ENCODE assay signal across 9 mouse cellular contexts in genomic region chr13:12105231-12105829, GRCm38 (mm10). TPM values are rescaled to one million over a fixed set of nuclear protein-coding genes. Genes with fewer than 3 reads are reported as not detected.
DNase-seq lines count a peak whose midpoint lies in the region; ATAC-seq lines count a peak whose summit lies in the region.
"Had no signal": no experiment of that assay in that cellular context is flagged by ENCODE, and none has a peak within 500 bp of the region (broad histone marks: within the 10 kb centered on the region; RNA-seq: fewer than 3 reads in every experiment).

No protein-coding gene starts in this region.

- H3K4me3 ChIP-seq in embryonic facial prominence, embryonic 15.5 days (replicated peaks): peak overlapping the region; percentile 54
- H3K4me3 ChIP-seq in limb, embryonic 11.5 days (ENCODE audit: low read depth, low read length): peak overlapping the region; percentile 52
- H3K4me3 ChIP-seq in stomach, embryonic 14.5 days (ENCODE audit: low read depth, low read length): peak overlapping the region; percentile 60

- DNase-seq in heart, adult 11 months: peak; percentile 81
- no peak for DNase-seq in heart, postnatal 36 days
- DNase-seq in MN1 (ENCODE audit: low spot score): peak; percentile 13
- no peak for DNase-seq in limb, embryonic 11.5 days (ENCODE audit: low spot score)
- no peak for DNase-seq in layer of hippocampus, postnatal 14 days (ENCODE audit: low spot score in 2 of 2)
- no peak for DNase-seq in adrenal gland, postnatal 25 days

- peaks cover 57% of the 10 kb centered on the region for H3K27me3 ChIP-seq in embryonic facial prominence, embryonic 15.5 days
- H3K27me3 ChIP-seq in limb, embryonic 11.5 days (ENCODE audit: control insufficient read depth, insufficient read depth, low read length): peaks cover 22% of the 10 kb centered on the region
- no peaks in the 10 kb centered on the region for H3K27me3 ChIP-seq in stomach, embryonic 14.5 days (ENCODE audit: control insufficient read depth, insufficient read depth, low read length)
- H3K27me3 ChIP-seq: CH12.LX had no signal

- H3K27ac ChIP-seq in embryonic facial prominence, embryonic 15.5 days (replicated peaks): no peak overlapping the region
- no peak overlapping the region for H3K27ac ChIP-seq in limb, embryonic 11.5 days (replicated peaks; ENCODE audit: low read depth, low read length)
- no peak overlapping the region for H3K27ac ChIP-seq in stomach, embryonic 14.5 days (ENCODE audit: low read length)

- H3K9ac ChIP-seq in embryonic facial prominence, embryonic 15.5 days: no peak overlapping the region
- H3K9ac ChIP-seq in limb, embryonic 11.5 days (ENCODE audit: low read length): no peak overlapping the region
- H3K9ac ChIP-seq in stomach, embryonic 14.5 days (replicated peaks; ENCODE audit: low read depth, low read length): 0 out of 2 replicates have a peak overlapping the region, but pooled peaks have one; percentile 14

- no peak for ATAC-seq in embryonic facial prominence, embryonic 15.5 days (ENCODE audit: insufficient number of reproducible peaks, low FRiP score, low TSS enrichment, low read depth)
- ATAC-seq in limb, embryonic 11.5 days (ENCODE audit: insufficient number of reproducible peaks, low FRiP score, low TSS enrichment, low read depth): no peak
- ATAC-seq in stomach, embryonic 14.5 days (ENCODE audit: insufficient number of reproducible peaks, insufficient read depth, low FRiP score, low read depth): no peak

- H3K36me3 ChIP-seq in embryonic facial prominence, embryonic 15.5 days: no peaks in the 10 kb centered on the region
- H3K36me3 ChIP-seq in limb, embryonic 11.5 days (ENCODE audit: control insufficient read depth, insufficient read depth, low read length): no peaks in the 10 kb centered on the region
- H3K36me3 ChIP-seq in stomach, embryonic 14.5 days (ENCODE audit: control insufficient read depth, insufficient read depth, low read length): no peaks in the 10 kb centered on the region

- H3K4me2 ChIP-seq in embryonic facial prominence, embryonic 15.5 days (replicated peaks): peak overlapping the region; percentile 97
- H3K4me2 ChIP-seq in limb, embryonic 11.5 days (ENCODE audit: low read depth, severe bottlenecking): peak overlapping the region; percentile 97
- peak overlapping the region; percentile 94 for H3K4me2 ChIP-seq in stomach, embryonic 14.5 days (replicated peaks; ENCODE audit: low read depth, low read length)

- 2% methylated on average over 17 of the region's 17 CpGs for WGBS in embryonic facial prominence, embryonic 15.5 days
- 4% methylated on average over 17 of the region's 17 CpGs for WGBS in limb, embryonic 11.5 days
- WGBS in stomach, embryonic 14.5 days: 5% methylated on average over 17 of the region's 17 CpGs

- no peaks in the 10 kb centered on the region for H3K9me3 ChIP-seq in embryonic facial prominence, embryonic 15.5 days (replicated peaks)
- no peaks in the 10 kb centered on the region for H3K9me3 ChIP-seq in limb, embryonic 11.5 days (ENCODE audit: control insufficient read depth, low read length)
- H3K9me3 ChIP-seq in stomach, embryonic 14.5 days (ENCODE audit: control insufficient read depth, low read depth, low read length): no peaks in the 10 kb centered on the region

- intact Hi-C loops in heart, postnatal 36 days (cut with DNase I): loop anchor here (2.0 to 10.0 kb wide), 2 partner anchors 27 to 241 kb away; no protein-coding TSS in a partner anchor

- peaks cover 13% of the 10 kb centered on the region for H3K4me1 ChIP-seq in embryonic facial prominence, embryonic 15.5 days
- peaks cover 5% of the 10 kb centered on the region for H3K4me1 ChIP-seq in limb, embryonic 11.5 days (ENCODE audit: control insufficient read depth, insufficient read depth, low read length)
- 0 out of 2 replicates have a peak, but pooled peaks cover 4% of the 10 kb centered on the region for H3K4me1 ChIP-seq in stomach, embryonic 14.5 days (ENCODE audit: control insufficient read depth, insufficient read depth, low read length)

RNA-seq across cellular contexts. Expression of gene Ryr2, which starts 1.4 kb away (rescaled TPM):
- total RNA-seq in heart, postnatal 36 days (2021): 1,000 to 10,000 TPM in 1 of 2 experiments, 100 to 1,000 TPM in 1; 988 to 1,013 TPM
- 0.56 and 0.59 TPM in 2 replicates for polyA plus RNA-seq in embryonic facial prominence, embryonic 15.5 days (2015; fragmentation: Nextera tagmentation; extraction: Ambion mirVana)
- polyA plus RNA-seq in limb, embryonic 11.5 days (2014; fragmentation: Nextera tagmentation; extraction: Ambion mirVana): 0.15 and 0.23 TPM in 2 replicates
- 2.2 and 2.6 TPM in 2 replicates for polyA plus RNA-seq in stomach, embryonic 14.5 days (2014; fragmentation: Nextera tagmentation; extraction: Ambion mirVana)
- total RNA-seq in layer of hippocampus, postnatal 14 days (2021): 100 to 1,000 TPM; 158 to 178 TPM
- total RNA-seq in adrenal gland, postnatal 25 days (2021): 19.6 and 20.1 TPM in 2 replicates

Comparison
In these comparisons a context has a peak if more than half of its experiments do, and no peak if none do; other contexts are left out.
1. DNase-seq: peak in heart, adult 11 months (single experiment) and MN1 (single experiment); none in heart, postnatal 36 days (0 of 2), limb, embryonic 11.5 days (single experiment), layer of hippocampus, postnatal 14 days (0 of 2) and adrenal gland, postnatal 25 days (single experiment).
2. RNA of gene Ryr2, which starts 1.4 kb away (total RNA-seq): 988 to 1,013 TPM in heart, postnatal 36 days; 158 to 178 TPM in layer of hippocampus, postnatal 14 days and 19.6 to 20.1 TPM in adrenal gland, postnatal 25 days; every median in the first group is over 4 times any median in the second.
3. Peak in every context shown above with its lines, with median percentiles within 50 percentile points of each other: H3K4me2 ChIP-seq and H3K4me3 ChIP-seq.